Mouse (Mus musculus): ENCODE data around the gene Smpd2. TPM values are rescaled to one million over a fixed set of nuclear protein-coding genes. Genes with fewer than 3 reads are reported as not detected.

The Smpd2 gene
- total RNA-seq, 2 experiments from 2014 or later = 16.8 to 21.3 TPM

GRCm38 (mm10) chr10:41486506-41487170 is 3.5 kb downstream of the Smpd2 start:
- no peak overlapping the region for H3K4me3 ChIP-seq
- intact Hi-C loops (cut with DNase I) = no loop called here
- no peak for TF ChIP-seq CTCF (IDR thresholded peaks at IDR 0.05)
- no peak overlapping the region for H3K27ac ChIP-seq
- DNase-seq (ENCODE audit: extremely low spot score in 1 of 2, low spot score in 2 of 2) = no peak

DNA sequence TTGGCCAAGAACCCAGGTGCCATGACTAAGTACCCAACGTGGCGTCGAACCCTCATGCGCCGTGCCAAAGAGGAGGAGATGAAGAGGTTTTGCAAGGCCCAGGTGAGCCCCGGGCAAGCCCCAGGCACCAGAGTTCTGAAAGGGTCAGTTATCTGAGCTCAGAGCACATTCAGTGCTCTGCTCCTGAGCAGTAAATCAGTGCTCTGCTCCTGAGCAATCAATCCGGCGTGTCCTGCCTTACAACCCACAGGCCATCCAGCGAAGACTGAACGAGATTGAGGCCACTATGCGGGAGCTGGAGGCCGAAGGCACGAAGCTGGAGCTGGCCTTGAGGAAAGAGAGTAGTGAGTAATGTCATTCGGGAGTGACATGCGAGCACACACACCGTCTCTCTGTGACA is 4.4 kb downstream of the Smpd2 start:
- DNase-seq (ENCODE audit: extremely low spot score in 1 of 2, low spot score in 2 of 2) = no peak
- no peak for TF ChIP-seq CTCF (IDR thresholded peaks at IDR 0.05)
- H3K4me3 ChIP-seq = no peak overlapping the region
- H3K27ac ChIP-seq = no peak overlapping the region
- intact Hi-C loops (cut with DNase I) = no loop called here

GRCm38 (mm10) chr10:41482446-41482845 is 7.7 kb downstream of the Smpd2 start:
- intact Hi-C loops (cut with DNase I) = no loop called here
- H3K27ac ChIP-seq = no peak overlapping the region
- no peak overlapping the region for H3K4me3 ChIP-seq
- TF ChIP-seq CTCF (IDR thresholded peaks at IDR 0.05) = no peak
- DNase-seq (ENCODE audit: extremely low spot score in 1 of 2, low spot score in 2 of 2) = no peak

DNA sequence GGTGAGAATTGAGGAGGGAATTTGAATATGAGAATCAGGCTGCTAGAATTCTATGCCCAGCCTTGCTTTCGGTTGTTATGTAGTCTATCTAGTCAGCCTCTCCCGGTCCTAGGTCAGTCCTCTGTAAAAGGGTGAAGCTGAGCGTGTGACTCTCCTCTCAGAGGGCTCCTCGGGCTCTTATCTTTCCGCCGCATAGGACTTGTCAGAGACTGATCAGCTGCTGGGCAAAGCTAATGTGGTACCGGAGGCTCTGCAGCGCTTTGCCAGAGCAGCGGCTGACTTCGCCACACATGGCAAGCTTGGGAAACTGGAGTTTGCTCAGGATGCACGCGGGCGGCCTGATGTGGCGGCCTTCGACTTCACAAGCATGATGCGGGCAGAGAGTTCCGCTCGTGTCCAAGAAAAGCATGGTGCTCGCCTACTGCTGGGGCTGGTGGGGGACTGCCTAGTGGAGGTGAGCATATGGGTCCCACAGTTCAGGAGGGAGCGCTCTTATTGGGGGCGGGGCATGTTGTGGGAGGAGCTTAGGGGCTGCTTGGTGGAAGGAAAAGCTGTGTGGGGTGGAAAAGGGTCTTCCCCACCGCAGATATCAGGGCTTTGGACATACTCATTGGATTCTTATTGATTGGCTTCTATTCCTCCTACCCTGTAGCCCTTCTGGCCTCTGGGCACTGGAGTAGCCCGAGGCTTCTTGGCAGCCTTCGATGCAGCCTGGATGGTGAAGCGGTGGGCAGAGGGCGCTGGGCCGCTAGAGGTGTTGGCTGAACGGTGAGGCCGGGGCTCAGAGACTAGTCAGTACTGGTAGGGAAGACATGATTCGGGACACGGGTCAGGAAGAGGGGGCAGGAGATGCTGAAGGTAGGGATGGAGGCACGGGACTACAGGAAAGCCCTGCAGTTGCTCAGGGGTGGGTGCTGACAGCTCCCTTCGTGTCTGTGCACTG is 9.0 kb downstream of the Smpd2 start:
- no peak for TF ChIP-seq CTCF (IDR thresholded peaks at IDR 0.05)
- no peak overlapping the region for H3K27ac ChIP-seq
- no peak overlapping the region for H3K4me3 ChIP-seq
- intact Hi-C loops (cut with DNase I) = no loop called here
- no peak for DNase-seq (ENCODE audit: extremely low spot score in 1 of 2, low spot score in 2 of 2)

- Histone ChIP-seq H3K27ac (no peak overlapping the region), H3K4me3 (no peak overlapping the region)
- no peak for TF ChIP-seq CTCF (IDR thresholded peaks at IDR 0.05)
- intact Hi-C loops (cut with DNase I) = no loop called here
- no peak for DNase-seq (ENCODE audit: extremely low spot score in 1 of 2, low spot score in 2 of 2)
These were observed 10.2 kb downstream of the Smpd2 start for GRCm38 (mm10) chr10:41479961-41480360.

GRCm38 (mm10) chr10:41477278-41478181 is 12.6 kb downstream of the Smpd2 start:
- TF ChIP-seq CTCF (IDR thresholded peaks at IDR 0.05) = no peak
- intact Hi-C loops (cut with DNase I) = loop anchor here (1.0 kb wide), 1 partner anchor 13 kb away; the partner anchor contains the start of genes Ppil6 and Smpd2

GRCm38 (mm10) chr10:41477018-41477277 is 13.2 kb downstream of the Smpd2 start:
- TF ChIP-seq CTCF (IDR thresholded peaks at IDR 0.05) = no peak
- no peak for DNase-seq (ENCODE audit: extremely low spot score in 1 of 2, low spot score in 2 of 2)
- intact Hi-C loops (cut with DNase I) = loop anchor here (1.0 kb wide), 1 partner anchor 13 kb away; the partner anchor contains the start of genes Ppil6 and Smpd2
- Histone ChIP-seq H3K4me3 (peak overlapping the region; percentile 58), H3K27ac (peak overlapping the region; percentile 83)

More at GRCm38 (mm10) chr10:41477278-41478181, 12.6 kb downstream of the Smpd2 start:
- Histone ChIP-seq H3K4me3 (peak overlapping the region; percentile 58), H3K27ac (peak overlapping the region; percentile 83)
- peak; percentile 36 to 51 for DNase-seq (ENCODE audit: extremely low spot score in 1 of 2, low spot score in 2 of 2)

GRCm38 (mm10) chr10:41476171-41477017 is 13.8 kb downstream of the Smpd2 start, which contains the start of gene Mical1:
Gene Mical1 (plus strand): TSS chr10:41476314.
- peak; percentile 39 to 58 for DNase-seq (ENCODE audit: extremely low spot score in 1 of 2, low spot score in 2 of 2)
- intact Hi-C loops (cut with DNase I) = loop anchor here (1.0 kb wide), 1 partner anchor 14 kb away; the partner anchor contains the start of genes Ppil6 and Smpd2
- H3K27ac ChIP-seq = peak within 1 kb of the TSS; percentile 83
- peak within 1 kb of the TSS; percentile 58 for H3K4me3 ChIP-seq
- TF ChIP-seq CTCF (IDR thresholded peaks at IDR 0.05) = no peak; the same call in 1 of the 2 replicates

GRCm38 (mm10) chr10:41474981-41475391 is 15.2 kb downstream of the Smpd2 start:
- no peak overlapping the region for H3K4me3 ChIP-seq
- DNase-seq (ENCODE audit: extremely low spot score in 1 of 2, low spot score in 2 of 2) = no peak
- H3K27ac ChIP-seq = no peak overlapping the region
- intact Hi-C loops (cut with DNase I) = no loop called here
- no peak for TF ChIP-seq CTCF (IDR thresholded peaks at IDR 0.05)

DNA sequence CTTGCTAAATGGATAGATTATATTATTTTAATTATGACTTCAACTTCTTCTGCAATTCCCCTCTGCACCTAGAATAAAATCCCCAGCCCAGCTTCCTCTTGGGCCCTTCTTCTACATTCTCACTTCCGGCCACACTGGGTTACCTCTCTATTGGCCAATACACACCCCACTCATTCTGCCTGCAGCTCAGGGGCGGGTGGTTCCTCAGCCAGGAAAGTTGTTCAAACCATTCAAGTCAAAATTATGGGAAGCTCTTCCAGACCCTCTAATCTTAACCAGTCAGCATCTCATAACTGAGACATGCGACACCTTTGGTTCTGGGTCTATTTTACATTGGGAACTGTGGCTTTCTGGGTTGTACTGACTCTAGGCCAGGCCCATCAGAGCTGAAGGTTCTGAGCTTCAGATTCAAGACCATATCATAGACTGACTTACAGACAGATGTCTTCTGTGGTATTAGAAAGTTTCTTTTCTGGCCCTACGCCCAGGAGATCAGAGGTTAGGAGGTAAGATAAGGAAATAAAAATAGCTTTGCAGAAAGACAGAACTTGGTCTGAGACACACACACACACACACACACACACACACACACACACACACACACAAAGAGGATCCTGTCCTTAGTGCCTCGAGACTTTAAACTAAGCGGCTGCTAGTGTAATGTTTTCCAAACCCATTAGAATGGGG is 16.2 kb downstream of the Smpd2 start:
- intact Hi-C loops (cut with DNase I) = no loop called here

More for the DNA sequence above, 16.2 kb downstream of the Smpd2 start:
- H3K27ac ChIP-seq = no peak overlapping the region
- DNase-seq (ENCODE audit: extremely low spot score in 1 of 2, low spot score in 2 of 2) = no peak
- no peak for TF ChIP-seq CTCF (IDR thresholded peaks at IDR 0.05)
- H3K4me3 ChIP-seq = no peak overlapping the region

Data from left cerebral cortex, adult 2 months (tissue).